In the genomic region with DNA sequence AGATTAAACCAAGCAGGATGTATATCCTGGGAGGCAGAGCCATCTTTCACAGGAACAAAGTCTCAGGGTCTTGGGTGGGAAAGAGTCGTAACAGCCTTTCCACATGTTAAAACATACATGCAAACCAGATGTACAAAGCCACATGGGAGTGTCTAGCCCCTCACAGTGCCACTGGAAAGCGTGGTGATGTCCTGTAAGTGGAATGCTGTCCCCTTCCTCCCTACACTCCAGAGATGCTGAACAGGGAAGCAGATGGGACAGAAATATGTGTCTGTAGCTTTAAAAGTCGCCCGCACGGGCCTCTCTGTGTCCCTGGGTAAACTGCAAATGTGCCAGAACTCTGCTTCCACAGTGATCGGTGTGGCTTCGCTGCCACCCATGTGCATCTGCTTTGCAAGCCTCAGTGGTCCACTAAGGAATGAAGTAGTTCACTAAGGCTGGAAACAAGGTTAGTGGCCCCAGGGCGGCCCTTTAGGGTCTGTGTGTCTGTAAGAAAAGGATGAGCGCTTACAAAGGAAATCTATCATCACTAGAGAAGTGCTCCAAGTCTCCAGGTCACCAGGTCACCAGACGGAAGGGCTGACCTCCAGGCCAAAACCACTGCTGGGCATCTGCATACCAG, we compare ENCODE assay signal across 11 mouse cellular contexts. TPM values are rescaled to one million over a fixed set of nuclear protein-coding genes. Genes with fewer than 3 reads are reported as not detected.
DNase-seq lines count a peak whose midpoint lies in the region; ATAC-seq lines count a peak whose summit lies in the region.
"Had no signal": no experiment of that assay in that cellular context is flagged by ENCODE, and none has a peak within 500 bp of the region (broad histone marks: within the 10 kb centered on the region; RNA-seq: fewer than 3 reads in every experiment).

No protein-coding gene starts in this region.

- peak overlapping the region; percentile 8; the same call in 1 of the 2 replicates for H3K4me2 ChIP-seq in heart, embryonic 13.5 days
- H3K4me2 ChIP-seq in forebrain, embryonic 13.5 days: no peak overlapping the region
- no peak overlapping the region for H3K4me2 ChIP-seq in neural tube, embryonic 11.5 days (ENCODE audit: low read depth)

- no peak overlapping the region for H3K9ac ChIP-seq in heart, embryonic 13.5 days
- H3K9ac ChIP-seq in forebrain, embryonic 13.5 days: no peak overlapping the region
- H3K9ac ChIP-seq in neural tube, embryonic 11.5 days (ENCODE audit: low read length): no peak overlapping the region

- peaks cover 38% of the 10 kb centered on the region for H3K36me3 ChIP-seq in heart, embryonic 13.5 days
- H3K36me3 ChIP-seq in forebrain, embryonic 13.5 days (ENCODE audit: poor library complexity, severe bottlenecking): peaks cover 49% of the 10 kb centered on the region
- 0 out of 2 replicates have a peak, but pooled peaks cover 3% of the 10 kb centered on the region for H3K36me3 ChIP-seq in neural tube, embryonic 11.5 days (ENCODE audit: control insufficient read depth, insufficient read depth, low read length)

- no peak overlapping the region for H3K4me3 ChIP-seq in heart, embryonic 13.5 days
- no peak overlapping the region for H3K4me3 ChIP-seq in forebrain, embryonic 13.5 days
- no peak overlapping the region for H3K4me3 ChIP-seq in neural tube, embryonic 11.5 days (ENCODE audit: low read depth, low read length)
- H3K4me3 ChIP-seq: heart, adult 2 months had no signal

- H3K27me3 ChIP-seq in heart, embryonic 13.5 days (replicated peaks): peaks cover 8% of the 10 kb centered on the region; the same call in 1 of the 2 replicates
- no peaks in the 10 kb centered on the region for H3K27me3 ChIP-seq in forebrain, embryonic 13.5 days
- no peaks in the 10 kb centered on the region for H3K27me3 ChIP-seq in neural tube, embryonic 11.5 days (ENCODE audit: control insufficient read depth, insufficient read depth, low read length)

- peaks cover 7% of the 10 kb centered on the region; the same call in 1 of the 2 replicates for H3K4me1 ChIP-seq in heart, embryonic 13.5 days
- peaks cover 21% of the 10 kb centered on the region for H3K4me1 ChIP-seq in forebrain, embryonic 13.5 days
- peaks cover 16% of the 10 kb centered on the region for H3K4me1 ChIP-seq in neural tube, embryonic 11.5 days (ENCODE audit: control insufficient read depth, insufficient read depth, low read length)

- no peak for DNase-seq in heart, adult 11 months
- peak; percentile 48 for DNase-seq in adrenal gland, postnatal 10 days
- peak; percentile 25 for DNase-seq in neural tube, embryonic 11.5 days (ENCODE audit: low spot score)
- no peak for DNase-seq in urinary bladder, adult 2 months (ENCODE audit: low spot score)
- DNase-seq in left cerebral cortex, adult 8-10 months (ENCODE audit: low spot score in 2 of 2): no peak
- no peak for DNase-seq in layer of hippocampus, postnatal 36 days
- DNase-seq: heart, adult 2 months; kidney, adult 9 months; lung, postnatal 36 days had no signal

- WGBS in heart, embryonic 13.5 days: 56% methylated on average over 10 of the region's 10 CpGs
- 59% methylated on average over 10 of the region's 10 CpGs for WGBS in forebrain, embryonic 13.5 days
- 10% methylated on average over 10 of the region's 10 CpGs for WGBS in neural tube, embryonic 11.5 days

- no peak overlapping the region for H3K27ac ChIP-seq in heart, embryonic 13.5 days (replicated peaks)
- peak overlapping the region; percentile 68; the same call in 1 of the 2 replicates for H3K27ac ChIP-seq in forebrain, embryonic 13.5 days
- peak overlapping the region; percentile 7; the same call in 1 of the 2 replicates for H3K27ac ChIP-seq in neural tube, embryonic 11.5 days (ENCODE audit: low read depth, low read length)
- H3K27ac ChIP-seq: heart, adult 2 months had no signal

- no peak for ATAC-seq in heart, embryonic 13.5 days (ENCODE audit: extremely low read depth, insufficient number of reproducible peaks, low FRiP score, low TSS enrichment)
- ATAC-seq in forebrain, embryonic 13.5 days: no peak; the same call in 1 of the 2 replicates
- ATAC-seq in neural tube, embryonic 11.5 days (ENCODE audit: insufficient read depth, low FRiP score, low TSS enrichment): no peak

- no peaks in the 10 kb centered on the region for H3K9me3 ChIP-seq in heart, embryonic 13.5 days
- H3K9me3 ChIP-seq in forebrain, embryonic 13.5 days (replicated peaks): no peaks in the 10 kb centered on the region
- H3K9me3 ChIP-seq in neural tube, embryonic 11.5 days (ENCODE audit: control insufficient read depth, low read length): no peaks in the 10 kb centered on the region

RNA-seq across cellular contexts. Expression of a gene that starts 41.5 kb away (rescaled TPM):
- 21.7 and 24.7 TPM in 2 replicates for polyA plus RNA-seq in heart, embryonic 13.5 days (2015; fragmentation: Nextera tagmentation; extraction: Ambion mirVana)
- 10 to 100 TPM; 13.5 to 14.6 TPM for total RNA-seq in adrenal gland, postnatal 10 days (2021)
- 94.1 and 101 TPM in 2 replicates for polyA plus RNA-seq in forebrain, embryonic 13.5 days (2015; fragmentation: Nextera tagmentation; extraction: Ambion mirVana)
- 112 and 118 TPM in 2 replicates for polyA plus RNA-seq in neural tube, embryonic 11.5 days (2014; fragmentation: Nextera tagmentation; extraction: Ambion mirVana)
- 18.6 and 21.8 TPM in 2 replicates for polyA plus RNA-seq in urinary bladder, adult 2 months (2012; rRNA removed)
- total RNA-seq in left cerebral cortex, adult 8-10 months (2022): 10 to 100 TPM; 26.5 to 30.1 (median 28.0) TPM
- 10 to 100 TPM; 26.8 to 27.5 TPM for total RNA-seq in layer of hippocampus, postnatal 36 days (2021)

Comparison
In these comparisons a context has a peak if more than half of its experiments do, and no peak if none do; other contexts are left out.
1. DNase-seq: peak in adrenal gland, postnatal 10 days (single experiment) and neural tube, embryonic 11.5 days (single experiment); none in heart, adult 11 months (single experiment), urinary bladder, adult 2 months (single experiment), left cerebral cortex, adult 8-10 months (0 of 2) and layer of hippocampus, postnatal 36 days (0 of 2).